Mouse (Mus musculus) liver, embryonic 16.5 days (tissue): ENCODE measurements around the gene Mxra8. TPM values are rescaled to one million over a fixed set of nuclear protein-coding genes. Genes with fewer than 3 reads are reported as not detected.
A peak's percentile ranks its signal among the peaks of the same experiment; 100 is the strongest.

Experiments used
- ATAC-seq: fragments of 200-750 bp; cut with Nextera tagmentation; 2 replicates; pipeline ENCODE4 v1.8.0; 2017; ENCODE audit warnings: low read depth, mild to moderate bottlenecking, moderate number of reproducible peaks, moderate library complexity
- H3K27ac ChIP-seq: fragments of 300-500 bp; sonication (generic); 2 replicates; pipeline ENCODE4 v1.5.1; 2014; ENCODE audit warnings: mild to moderate bottlenecking, low read length
- H3K27me3 ChIP-seq: fragments of 300-500 bp; sonication (generic); 2 replicates; pipeline ENCODE4 v1.6.1; 2014; ENCODE audit warnings: low read depth, low read length, mixed read lengths; ENCODE audit not compliant: control insufficient read depth, insufficient read depth
- H3K36me3 ChIP-seq: fragments of 300-500 bp; sonication (generic); 2 replicates; pipeline ENCODE4 v1.6.1; 2014; ENCODE audit warnings: mild to moderate bottlenecking; ENCODE audit not compliant: control insufficient read depth, insufficient read depth
- H3K4me1 ChIP-seq: fragments of 300-500 bp; sonication (generic); 2 replicates; pipeline ENCODE4 v1.6.1; 2014; ENCODE audit warnings: low read depth, low read length, mixed read lengths; ENCODE audit not compliant: control insufficient read depth
- H3K4me2 ChIP-seq: fragments of 300-500 bp; sonication (generic); 2 replicates; pipeline ENCODE4 v1.6.1; 2014; ENCODE audit warnings: low read depth, low read length, mixed read lengths
- H3K4me3 ChIP-seq: fragments of 300-500 bp; sonication (generic); 2 replicates; pipeline ENCODE4 v1.5.1; 2014; ENCODE audit warnings: low read depth, mild to moderate bottlenecking, low read length
- H3K9ac ChIP-seq: fragments of 300-500 bp; sonication (generic); 2 replicates; pipeline ENCODE4 v1.6.1; 2014; ENCODE audit warnings: low read depth, low read length
- H3K9me3 ChIP-seq: fragments of 300-500 bp; sonication (generic); replicated peaks from 2 replicates; pipeline ENCODE4 v1.6.1; 2016; ENCODE audit warnings: low read length; ENCODE audit not compliant: control insufficient read depth
- WGBS: fragments of 180-500 bp; shearing (Covaris S2); extraction: QIAGEN DNeasy Blood & Tissue Kit; methylation state at CpG from one replicate; pipeline ENCODE4 v1.1.7; 2014; ENCODE audit not compliant: insufficient replicate concordance; 5-methylcytosine and 5-hydroxymethylcytosine counted together
- polyA plus RNA-seq: library from polyadenylated mRNA; unstranded; fragments of >200 nt; fragmentation: Nextera tagmentation; extraction: Ambion mirVana; gene quantifications from 2 replicates; pipeline ENCODE4 v1.2.1, GENCODE M21; 2015

The Mxra8 gene
- polyA plus RNA-seq, 1 experiment from 2014 or later: 10.2 TPM

GRCm38 (mm10) chr4:155869317-155870033 lies 30.0 kb downstream of the Mxra8 start, which contains the start of the genes Cptp and Ints11:
Gene Cptp (minus strand): TSS chr4:155869440.
Gene Ints11 (plus strand): TSS chr4:155869546.
- peak within 1 kb of the TSS; percentile 86 for H3K9ac ChIP-seq
- peaks cover 28% of the 10 kb centered on the region for H3K4me1 ChIP-seq
- ATAC-seq: peak; percentile 98
- H3K27ac ChIP-seq: peak within 1 kb of the TSS; percentile 51
- H3K36me3 ChIP-seq: peaks cover 14% of the 10 kb centered on the region
- no peaks in the 10 kb centered on the region for H3K27me3 ChIP-seq
- WGBS: under 1% methylated on average over 63 of the region's 63 CpGs
- no peaks in the 10 kb centered on the region for H3K9me3 ChIP-seq
- peak within 1 kb of the TSS; percentile 96 for H3K4me2 ChIP-seq
- H3K4me3 ChIP-seq: peak within 1 kb of the TSS; percentile 83

- peaks cover 28% of the 10 kb centered on the region for H3K4me1 ChIP-seq
- H3K9ac ChIP-seq: no peak overlapping the region
- 65% methylated on average over 7 of the region's 7 CpGs for WGBS
- H3K36me3 ChIP-seq: peaks cover 16% of the 10 kb centered on the region; the same call in 1 of the 2 replicates
- no peaks in the 10 kb centered on the region for H3K27me3 ChIP-seq
- no peak for ATAC-seq
- H3K4me2 ChIP-seq: no peak overlapping the region
- no peaks in the 10 kb centered on the region for H3K9me3 ChIP-seq
- H3K27ac ChIP-seq: no peak overlapping the region
- H3K4me3 ChIP-seq: no peak overlapping the region
These were observed 31.9 kb downstream of the Mxra8 start for GRCm38 (mm10) chr4:155871404-155871803.

DNA sequence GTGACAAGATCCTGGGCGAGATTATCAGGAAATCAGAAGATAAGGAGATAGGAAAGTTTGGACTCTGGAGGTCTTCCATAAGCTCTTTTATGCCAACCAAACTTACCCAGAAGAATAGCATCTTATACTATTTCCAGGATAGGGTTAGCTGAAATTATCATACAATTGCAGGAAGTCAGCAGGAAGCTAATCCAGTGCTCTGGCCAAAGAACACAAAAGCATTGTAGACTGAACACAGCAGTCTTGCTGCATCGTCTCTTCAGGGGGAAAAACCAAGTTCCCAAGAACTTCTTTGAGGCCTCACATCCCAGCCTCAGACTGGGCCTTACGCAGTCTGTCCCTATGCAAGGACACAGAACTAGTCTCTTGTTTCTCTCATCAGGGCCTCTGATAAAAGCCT lies 44.1 kb downstream of the Mxra8 start:
- no peaks in the 10 kb centered on the region for H3K27me3 ChIP-seq

DNA sequence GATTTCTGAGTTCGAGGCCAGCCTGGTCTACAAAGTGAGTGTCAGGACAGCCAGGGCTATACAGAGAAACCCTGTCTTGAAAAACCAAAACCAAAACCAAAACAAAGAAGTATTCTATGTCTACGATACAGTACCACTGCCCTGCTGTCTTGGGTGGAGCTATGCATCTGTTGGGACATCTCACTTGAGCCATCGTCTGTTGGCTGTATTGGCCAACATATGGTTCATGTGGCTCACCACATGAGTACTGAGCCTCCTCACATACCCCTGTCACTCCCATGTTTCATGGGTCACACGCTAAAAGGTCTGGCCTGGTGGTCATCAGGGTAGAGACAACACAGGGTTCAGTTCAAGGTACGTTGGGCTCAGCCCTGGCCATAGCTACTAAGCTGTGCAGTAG lies 46.9 kb downstream of the Mxra8 start:
- ATAC-seq: no peak
- 73% methylated on average over 5 of the region's 5 CpGs for WGBS
- H3K27me3 ChIP-seq: no peaks in the 10 kb centered on the region
- H3K36me3 ChIP-seq: peaks cover 30% of the 10 kb centered on the region
- H3K4me2 ChIP-seq: no peak overlapping the region
- no peak overlapping the region for H3K9ac ChIP-seq
- H3K9me3 ChIP-seq: no peaks in the 10 kb centered on the region
- H3K4me1 ChIP-seq: peaks cover 9% of the 10 kb centered on the region
- no peak overlapping the region for H3K4me3 ChIP-seq
- H3K27ac ChIP-seq: no peak overlapping the region

More for the DNA sequence above, 44.1 kb downstream of the Mxra8 start:
- 71% methylated on average over 3 of the region's 3 CpGs for WGBS
- ATAC-seq: no peak
- H3K27ac ChIP-seq: no peak overlapping the region
- H3K9me3 ChIP-seq: no peaks in the 10 kb centered on the region
- H3K36me3 ChIP-seq: peaks cover 30% of the 10 kb centered on the region
- no peak overlapping the region for H3K9ac ChIP-seq
- H3K4me1 ChIP-seq: no peaks in the 10 kb centered on the region
- no peak overlapping the region for H3K4me2 ChIP-seq
- no peak overlapping the region for H3K4me3 ChIP-seq

- no peaks in the 10 kb centered on the region for H3K9me3 ChIP-seq
- H3K27me3 ChIP-seq: no peaks in the 10 kb centered on the region
- no peak overlapping the region for H3K4me2 ChIP-seq
- WGBS: 86% methylated on average over 10 of the region's 10 CpGs
- H3K36me3 ChIP-seq: peaks cover 30% of the 10 kb centered on the region
- H3K9ac ChIP-seq: no peak overlapping the region
- no peak overlapping the region for H3K27ac ChIP-seq
- no peak for ATAC-seq
- peaks cover 12% of the 10 kb centered on the region for H3K4me1 ChIP-seq
- no peak overlapping the region for H3K4me3 ChIP-seq
These were observed 48.2 kb downstream of the Mxra8 start for GRCm38 (mm10) chr4:155887674-155888073.

DNA sequence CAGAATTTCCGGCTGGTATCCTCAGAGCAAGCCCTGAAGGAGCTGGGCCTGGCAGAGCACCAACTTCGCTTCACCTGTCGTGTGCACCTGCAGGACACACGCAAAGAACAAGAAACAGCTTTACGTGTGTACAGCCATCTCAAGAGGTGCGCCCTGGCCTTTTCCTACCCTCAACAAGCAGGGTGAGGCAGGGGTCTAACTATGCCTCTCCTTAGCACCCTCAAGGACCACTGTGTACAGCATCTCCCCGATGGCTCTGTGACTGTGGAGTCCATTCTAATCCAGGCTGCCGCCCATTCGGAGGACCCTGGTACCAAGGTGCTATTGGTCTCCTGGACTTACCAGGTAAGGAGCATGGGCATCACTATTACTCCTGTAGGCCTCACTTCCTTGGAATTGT lies 48.7 kb downstream of the Mxra8 start:
- H3K9me3 ChIP-seq: no peaks in the 10 kb centered on the region
- peaks cover 30% of the 10 kb centered on the region for H3K36me3 ChIP-seq
- H3K4me3 ChIP-seq: no peak overlapping the region
- WGBS: 80% methylated on average over 9 of the region's 9 CpGs
- no peak overlapping the region for H3K27ac ChIP-seq
- H3K4me2 ChIP-seq: no peak overlapping the region
- no peak for ATAC-seq
- H3K27me3 ChIP-seq: no peaks in the 10 kb centered on the region
- no peak overlapping the region for H3K9ac ChIP-seq
- H3K4me1 ChIP-seq: peaks cover 18% of the 10 kb centered on the region

DNA sequence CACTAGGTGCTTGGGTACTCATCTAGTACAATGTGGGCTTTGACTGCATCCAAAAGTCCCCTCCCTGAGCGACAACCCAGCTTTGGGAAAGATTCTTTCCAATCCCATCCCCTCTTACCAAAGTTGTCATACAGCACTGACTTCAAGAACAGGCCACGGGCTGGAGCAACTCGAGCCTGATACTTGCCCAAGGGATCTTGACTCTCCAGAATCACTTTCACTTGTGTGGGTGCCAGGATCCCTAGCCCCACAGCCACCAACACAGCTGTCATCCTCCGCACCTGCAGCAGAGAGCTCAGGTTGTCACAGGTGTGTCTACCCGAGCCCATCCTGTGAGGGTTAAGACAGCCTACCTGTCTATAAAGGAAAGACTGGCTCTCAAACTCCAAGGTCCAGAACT lies 49.8 kb downstream of the Mxra8 start:
- no peak for ATAC-seq
- no peaks in the 10 kb centered on the region for H3K9me3 ChIP-seq
- peaks cover 30% of the 10 kb centered on the region for H3K36me3 ChIP-seq
- no peak overlapping the region for H3K9ac ChIP-seq
- no peak overlapping the region for H3K4me3 ChIP-seq
- H3K4me1 ChIP-seq: peaks cover 29% of the 10 kb centered on the region
- no peak overlapping the region for H3K4me2 ChIP-seq
- no peak overlapping the region for H3K27ac ChIP-seq
- no peaks in the 10 kb centered on the region for H3K27me3 ChIP-seq
- WGBS: 71% methylated on average over 5 of the region's 5 CpGs

DNA sequence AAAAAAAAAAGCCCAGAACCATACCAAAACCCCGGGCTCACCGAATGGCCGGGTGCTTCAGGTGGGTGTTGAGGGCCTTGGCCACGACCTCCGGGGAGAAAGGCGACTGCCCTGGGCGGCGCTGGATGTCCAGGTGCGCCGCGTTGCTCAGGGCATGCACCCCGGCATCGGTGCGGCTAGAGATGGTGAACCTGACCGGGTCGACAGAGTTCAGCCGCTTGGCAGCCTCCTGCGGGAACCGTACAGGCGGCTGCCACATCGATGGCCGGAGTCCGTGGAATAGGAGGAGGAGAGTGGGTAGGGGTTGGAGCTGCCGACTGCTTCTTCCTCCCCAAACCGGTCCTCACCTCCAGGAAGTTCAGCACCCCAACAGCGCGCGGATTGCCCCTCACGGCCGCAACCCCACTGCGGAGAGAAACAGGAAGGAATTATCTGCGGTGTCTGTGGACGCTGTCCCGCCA lies 51.6 kb downstream of the Mxra8 start:
- no peak for ATAC-seq
- Histone ChIP-seq H3K36me3 (peaks cover 19% of the 10 kb centered on the region), H3K4me2 (peak overlapping the region; percentile 100), H3K27me3 (no peaks in the 10 kb centered on the region), H3K9ac (peak overlapping the region; percentile 62), H3K4me1 (peaks cover 41% of the 10 kb centered on the region), H3K27ac (no peak overlapping the region), H3K4me3 (peak overlapping the region; percentile 81), H3K9me3 (no peaks in the 10 kb centered on the region)
- WGBS: under 1% methylated on average over 34 of the region's 34 CpGs

DNA sequence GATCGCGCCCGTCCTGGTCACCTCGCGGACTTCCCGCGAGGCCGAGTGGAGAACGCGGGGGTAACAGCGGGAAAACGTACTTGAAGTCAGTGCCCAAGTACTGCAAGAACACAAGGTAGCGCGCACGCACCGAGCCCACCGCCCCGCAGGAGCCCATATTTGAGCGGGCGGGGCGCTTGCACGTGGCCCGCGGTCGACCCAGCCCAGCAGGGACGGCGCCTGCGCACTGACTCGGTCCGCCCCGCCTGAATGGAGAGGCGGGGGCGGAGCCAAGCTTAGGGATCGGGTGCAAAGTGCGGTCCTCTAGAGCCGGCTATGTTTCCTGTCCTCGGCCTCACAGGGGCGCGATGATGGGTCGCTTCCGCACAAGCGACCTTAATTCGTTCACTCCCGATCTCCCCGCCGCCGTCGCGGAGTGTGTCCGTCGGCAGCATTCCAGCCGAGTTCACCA lies 52.1 kb downstream of the Mxra8 start, which contains the start of the genes Pusl1 and Acap3:
Gene Pusl1, minus strand, starts transcription at position 231 of the 451 bp plus-strand sequence.
Gene Acap3, plus strand, starts transcription at position 272 of the 451 bp plus-strand sequence.
- ATAC-seq: peak; percentile 85
- under 1% methylated on average over 52 of the region's 52 CpGs for whole genome bisulfite sequencing
- peaks cover 18% of the 10 kb centered on the region for H3K36me3 ChIP-seq

More for the DNA sequence above, 52.1 kb downstream of the Mxra8 start, which contains the start of the genes Pusl1 and Acap3:
- H3K27ac ChIP-seq: peak within 1 kb of the TSS; percentile 95
- H3K27me3 ChIP-seq: no peaks in the 10 kb centered on the region
- peaks cover 41% of the 10 kb centered on the region for H3K4me1 ChIP-seq
- peak within 1 kb of the TSS; percentile 89 for H3K9ac ChIP-seq
- H3K9me3 ChIP-seq: no peaks in the 10 kb centered on the region
- H3K4me3 ChIP-seq: peak within 1 kb of the TSS; percentile 81
- peak within 1 kb of the TSS; percentile 100 for H3K4me2 ChIP-seq
